Mouse (Mus musculus): ENCODE data around the gene Map4k4. TPM values are rescaled to one million over a fixed set of nuclear protein-coding genes. Genes with fewer than 3 reads are reported as not detected.
A peak's percentile ranks its signal among the peaks of the same experiment; 100 is the strongest.

The Map4k4 gene
- polyA plus RNA-seq, 1 experiment from 2014 or later: 2.2 TPM

GRCm38 (mm10) chr1:39904720-39905119 lies 4.0 kb downstream of the Map4k4 start:
- ATAC-seq (ENCODE audit: low read depth): no peak
- Histone ChIP-seq H3K9me3 (replicated peaks; ENCODE audit: control insufficient read depth, low read length) (no peaks in the 10 kb centered on the region), H3K4me1 (ENCODE audit: control insufficient read depth, low read depth, low read length) (no peaks in the 10 kb centered on the region; the same call in none of the 2 replicates), H3K4me3 (ENCODE audit: low read depth, low read length) (no peak overlapping the region), H3K9ac (ENCODE audit: low read depth, low read length) (no peak overlapping the region), H3K36me3 (ENCODE audit: control insufficient read depth, insufficient read depth) (no peaks in the 10 kb centered on the region), H3K27me3 (ENCODE audit: control insufficient read depth, insufficient read depth, low read depth, low read length) (peaks cover 23% of the 10 kb centered on the region), H3K4me2 (ENCODE audit: low read depth, low read length) (no peak overlapping the region), H3K27ac (ENCODE audit: low read length) (no peak overlapping the region)
- 67% methylated on average over 3 of the region's 3 CpGs for WGBS (ENCODE audit: insufficient replicate concordance)

DNA sequence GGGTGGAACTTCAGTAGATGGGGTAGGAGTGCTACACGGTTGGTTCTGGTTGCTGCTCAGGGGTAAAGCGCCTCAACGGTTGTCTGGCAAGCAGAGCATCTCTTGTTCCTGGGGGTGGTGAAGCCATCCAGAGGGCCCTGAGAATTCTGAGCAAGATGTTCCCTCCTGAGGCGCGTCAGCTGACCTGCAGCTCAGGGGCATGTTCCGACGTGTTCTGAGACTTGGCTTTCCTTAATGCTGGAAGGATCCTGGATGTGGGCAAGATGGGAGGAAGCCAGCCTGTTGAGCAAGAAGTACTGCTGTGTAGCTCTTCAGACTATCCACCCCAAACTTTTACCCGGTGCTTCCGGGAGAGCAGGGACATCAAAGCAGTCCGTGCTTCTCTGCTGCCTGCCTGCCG lies 6.2 kb downstream of the Map4k4 start:
- Histone ChIP-seq H3K27ac (ENCODE audit: low read length) (no peak overlapping the region), H3K9ac (ENCODE audit: low read depth, low read length) (no peak overlapping the region), H3K4me2 (ENCODE audit: low read depth, low read length) (no peak overlapping the region), H3K9me3 (replicated peaks; ENCODE audit: control insufficient read depth, low read length) (no peaks in the 10 kb centered on the region), H3K4me3 (ENCODE audit: low read depth, low read length) (no peak overlapping the region), H3K27me3 (ENCODE audit: control insufficient read depth, insufficient read depth, low read depth, low read length) (peaks cover 1% of the 10 kb centered on the region), H3K4me1 (ENCODE audit: control insufficient read depth, low read depth, low read length) (no peaks in the 10 kb centered on the region; the same call in none of the 2 replicates), H3K36me3 (ENCODE audit: control insufficient read depth, insufficient read depth) (no peaks in the 10 kb centered on the region)
- ATAC-seq (ENCODE audit: low read depth): no peak
- 71% methylated on average over 11 of the region's 11 CpGs for WGBS (ENCODE audit: insufficient replicate concordance)

DNA sequence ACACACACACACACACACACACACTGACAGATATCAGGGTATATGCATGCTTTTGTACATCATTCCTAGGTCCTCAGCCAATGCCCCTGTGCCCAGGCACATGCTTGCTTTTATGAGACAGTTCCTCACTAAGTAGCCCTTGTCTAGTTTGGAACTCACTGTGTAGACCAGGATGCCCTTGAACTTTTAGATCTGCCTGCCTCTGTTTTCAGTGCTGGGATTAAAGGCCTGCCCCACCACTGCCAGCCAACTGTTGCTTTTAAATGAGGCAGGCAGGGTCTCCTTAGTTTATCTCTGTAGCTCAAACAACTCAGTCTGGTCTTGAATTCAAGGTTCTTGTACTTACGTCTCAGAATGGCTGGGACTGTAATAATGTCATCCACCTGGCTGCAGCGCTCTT lies 8.3 kb downstream of the Map4k4 start:
- H3K4me2 ChIP-seq (ENCODE audit: low read depth, low read length): no peak overlapping the region
- no peak overlapping the region for H3K4me3 ChIP-seq (ENCODE audit: low read depth, low read length)
- no peaks in the 10 kb centered on the region for H3K9me3 ChIP-seq (replicated peaks; ENCODE audit: control insufficient read depth, low read length)
- no peaks in the 10 kb centered on the region for H3K27me3 ChIP-seq (ENCODE audit: control insufficient read depth, insufficient read depth, low read depth, low read length)
- no peak overlapping the region for H3K9ac ChIP-seq (ENCODE audit: low read depth, low read length)
- no peak for ATAC-seq (ENCODE audit: low read depth)
- no peaks in the 10 kb centered on the region; the same call in 1 of the 2 replicates for H3K4me1 ChIP-seq (ENCODE audit: control insufficient read depth, low read depth, low read length)
- no peaks in the 10 kb centered on the region for H3K36me3 ChIP-seq (ENCODE audit: control insufficient read depth, insufficient read depth)
- H3K27ac ChIP-seq (ENCODE audit: low read length): no peak overlapping the region
- 72% methylated on average over 2 of the region's 2 CpGs for WGBS (ENCODE audit: insufficient replicate concordance)

GRCm38 (mm10) chr1:39911446-39911845 lies 10.7 kb downstream of the Map4k4 start:
- Histone ChIP-seq H3K4me2 (ENCODE audit: low read depth, low read length) (no peak overlapping the region), H3K27me3 (ENCODE audit: control insufficient read depth, insufficient read depth, low read depth, low read length) (no peaks in the 10 kb centered on the region), H3K9me3 (replicated peaks; ENCODE audit: control insufficient read depth, low read length) (no peaks in the 10 kb centered on the region), H3K9ac (ENCODE audit: low read depth, low read length) (no peak overlapping the region), H3K27ac (ENCODE audit: low read length) (no peak overlapping the region), H3K36me3 (ENCODE audit: control insufficient read depth, insufficient read depth) (no peaks in the 10 kb centered on the region), H3K4me1 (ENCODE audit: control insufficient read depth, low read depth, low read length) (no peaks in the 10 kb centered on the region; the same call in 1 of the 2 replicates), H3K4me3 (ENCODE audit: low read depth, low read length) (no peak overlapping the region)
- 39% methylated on average over 3 of the region's 3 CpGs for WGBS (ENCODE audit: insufficient replicate concordance)
- no peak for ATAC-seq (ENCODE audit: low read depth)

DNA sequence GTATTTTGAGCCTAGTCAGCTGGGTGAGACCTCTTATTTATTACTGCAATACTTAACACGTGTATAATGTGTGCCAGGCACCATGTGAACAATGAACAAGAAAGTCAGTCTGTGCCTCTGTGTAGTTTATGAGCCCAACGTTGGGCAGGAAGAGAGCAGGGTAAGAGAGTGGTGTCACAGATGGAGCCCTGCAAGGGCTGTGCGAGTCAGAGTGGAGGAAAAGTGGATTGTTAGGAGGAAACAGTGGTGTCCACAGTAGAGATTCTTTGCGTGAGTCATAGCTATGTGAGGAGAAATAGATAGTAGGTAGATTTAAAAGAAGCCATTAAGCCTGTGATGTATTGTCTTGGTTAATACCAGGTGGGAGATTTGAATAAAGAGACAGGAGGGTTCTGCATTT lies 12.5 kb downstream of the Map4k4 start:
- WGBS (ENCODE audit: insufficient replicate concordance): 56% methylated on average over 4 of the region's 4 CpGs
- H3K9me3 ChIP-seq (replicated peaks; ENCODE audit: control insufficient read depth, low read length): no peaks in the 10 kb centered on the region
- H3K27me3 ChIP-seq (ENCODE audit: control insufficient read depth, insufficient read depth, low read depth, low read length): no peaks in the 10 kb centered on the region

DNA sequence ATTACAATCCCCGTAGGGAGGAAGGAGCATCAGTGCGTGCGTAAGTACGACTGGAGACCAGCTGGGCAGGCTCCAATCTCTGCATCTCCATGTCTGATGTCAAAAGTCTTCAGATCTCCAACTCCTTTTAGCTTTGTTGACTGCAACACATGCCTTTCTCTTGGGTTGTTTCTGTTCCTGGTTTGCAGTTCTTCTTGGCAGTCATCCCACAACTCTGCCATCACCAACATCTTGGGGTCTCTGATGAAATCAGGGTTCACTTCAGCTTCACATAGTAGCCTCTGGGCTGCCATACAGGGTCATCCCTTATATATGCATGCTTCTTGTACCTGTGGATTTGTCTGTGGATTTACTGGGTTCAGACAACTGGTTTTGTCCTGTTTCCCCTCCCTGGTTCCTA lies 15.4 kb downstream of the Map4k4 start:
- Histone ChIP-seq H3K4me3 (ENCODE audit: low read depth, low read length) (no peak overlapping the region), H3K9ac (ENCODE audit: low read depth, low read length) (no peak overlapping the region), H3K27me3 (ENCODE audit: control insufficient read depth, insufficient read depth, low read depth, low read length) (no peaks in the 10 kb centered on the region), H3K27ac (ENCODE audit: low read length) (no peak overlapping the region), H3K36me3 (ENCODE audit: control insufficient read depth, insufficient read depth) (no peaks in the 10 kb centered on the region), H3K4me2 (ENCODE audit: low read depth, low read length) (no peak overlapping the region), H3K4me1 (ENCODE audit: control insufficient read depth, low read depth, low read length) (no peaks in the 10 kb centered on the region; the same call in none of the 2 replicates), H3K9me3 (replicated peaks; ENCODE audit: control insufficient read depth, low read length) (no peaks in the 10 kb centered on the region)
- 86% methylated on average over 4 of the region's 4 CpGs for WGBS (ENCODE audit: insufficient replicate concordance)
- no peak for ATAC-seq (ENCODE audit: low read depth)

More for the DNA sequence above, 12.5 kb downstream of the Map4k4 start:
- Histone ChIP-seq H3K4me1 (ENCODE audit: control insufficient read depth, low read depth, low read length) (no peaks in the 10 kb centered on the region; the same call in none of the 2 replicates), H3K9ac (ENCODE audit: low read depth, low read length) (no peak overlapping the region), H3K4me2 (ENCODE audit: low read depth, low read length) (no peak overlapping the region), H3K36me3 (ENCODE audit: control insufficient read depth, insufficient read depth) (no peaks in the 10 kb centered on the region), H3K4me3 (ENCODE audit: low read depth, low read length) (no peak overlapping the region), H3K27ac (ENCODE audit: low read length) (no peak overlapping the region)
- ATAC-seq (ENCODE audit: low read depth): no peak

GRCm38 (mm10) chr1:39917855-39918516 lies 17.3 kb downstream of the Map4k4 start:
- no peak overlapping the region for H3K9ac ChIP-seq (ENCODE audit: low read depth, low read length)
- no peak overlapping the region for H3K4me2 ChIP-seq (ENCODE audit: low read depth, low read length)
- H3K9me3 ChIP-seq (replicated peaks; ENCODE audit: control insufficient read depth, low read length): no peaks in the 10 kb centered on the region
- no peak overlapping the region for H3K4me3 ChIP-seq (ENCODE audit: low read depth, low read length)
- no peak for ATAC-seq (ENCODE audit: low read depth)
- WGBS (ENCODE audit: insufficient replicate concordance): 66% methylated on average over 13 of the region's 13 CpGs
- H3K27me3 ChIP-seq (ENCODE audit: control insufficient read depth, insufficient read depth, low read depth, low read length): no peaks in the 10 kb centered on the region
- H3K36me3 ChIP-seq (ENCODE audit: control insufficient read depth, insufficient read depth): no peaks in the 10 kb centered on the region
- H3K27ac ChIP-seq (ENCODE audit: low read length): no peak overlapping the region
- peaks cover 7% of the 10 kb centered on the region for H3K4me1 ChIP-seq (ENCODE audit: control insufficient read depth, low read depth, low read length)

GRCm38 (mm10) chr1:39918517-39919115 lies 17.9 kb downstream of the Map4k4 start:
- Histone ChIP-seq H3K9ac (ENCODE audit: low read depth, low read length) (no peak overlapping the region), H3K4me3 (ENCODE audit: low read depth, low read length) (no peak overlapping the region), H3K4me1 (ENCODE audit: control insufficient read depth, low read depth, low read length) (peaks cover 10% of the 10 kb centered on the region), H3K36me3 (ENCODE audit: control insufficient read depth, insufficient read depth) (no peaks in the 10 kb centered on the region), H3K27me3 (ENCODE audit: control insufficient read depth, insufficient read depth, low read depth, low read length) (no peaks in the 10 kb centered on the region), H3K4me2 (ENCODE audit: low read depth, low read length) (no peak overlapping the region), H3K27ac (ENCODE audit: low read length) (0 out of 2 replicates have a peak overlapping the region, but pooled peaks have one; percentile 19), H3K9me3 (replicated peaks; ENCODE audit: control insufficient read depth, low read length) (no peaks in the 10 kb centered on the region)
- ATAC-seq (ENCODE audit: low read depth): no peak
- WGBS (ENCODE audit: insufficient replicate concordance): 32% methylated on average over 7 of the region's 7 CpGs

- no peak for ATAC-seq (ENCODE audit: low read depth)
Measured at GRCm38 (mm10) chr1:39920616-39921015, 19.9 kb downstream of the Map4k4 start.

More at GRCm38 (mm10) chr1:39920616-39921015, 19.9 kb downstream of the Map4k4 start:
- Histone ChIP-seq H3K27ac (ENCODE audit: low read length) (peak overlapping the region; percentile 17; the same call in 1 of the 2 replicates), H3K9me3 (replicated peaks; ENCODE audit: control insufficient read depth, low read length) (no peaks in the 10 kb centered on the region), H3K4me2 (ENCODE audit: low read depth, low read length) (no peak overlapping the region), H3K4me1 (ENCODE audit: control insufficient read depth, low read depth, low read length) (peaks cover 16% of the 10 kb centered on the region), H3K36me3 (ENCODE audit: control insufficient read depth, insufficient read depth) (no peaks in the 10 kb centered on the region), H3K27me3 (ENCODE audit: control insufficient read depth, insufficient read depth, low read depth, low read length) (no peaks in the 10 kb centered on the region), H3K9ac (ENCODE audit: low read depth, low read length) (no peak overlapping the region), H3K4me3 (ENCODE audit: low read depth, low read length) (no peak overlapping the region)
- 32% methylated on average over 2 of the region's 2 CpGs for WGBS (ENCODE audit: insufficient replicate concordance)
